Mouse (Mus musculus): ENCODE results near the gene Ccne1. TPM values are rescaled to one million over a fixed set of nuclear protein-coding genes. Genes with fewer than 3 reads are reported as not detected.

The Ccne1 gene
- total and polyA plus RNA-seq, 3 experiments: 43.7 to 109 (median 70.0) TPM

GRCm38 (mm10) chr7:38074514-38074913, 32.8 kb downstream of the Ccne1 start:
- TF ChIP-seq CTCF (conservative IDR thresholded peaks at IDR 0.05 in 1 of 2, IDR thresholded peaks at IDR 0.05 in 1 of 2; ENCODE audit: low read depth in 2 of 2, low read length in 2 of 2): no peak
- no peak for TF ChIP-seq POLR2A (IDR thresholded peaks at IDR 0.05; ENCODE audit: low read depth, low read length)
- TF ChIP-seq NELFE (IDR thresholded peaks at IDR 0.05; ENCODE audit: low read depth, low read length): no peak
- no peak for TF ChIP-seq SMC3 (IDR thresholded peaks at IDR 0.05; ENCODE audit: low read depth, low read length)
- no peak overlapping the region for H3K4me3 ChIP-seq (replicated peaks in 1 of 3; ENCODE audit: low read depth in 2 of 3, low read length in 2 of 3, poor library complexity in 1 of 3)
- H3K4me2 ChIP-seq (ENCODE audit: insufficient read depth, low read depth, poor library complexity, severe bottlenecking): no peak overlapping the region
- H3K9ac ChIP-seq (ENCODE audit: insufficient read depth, low read depth): no peak overlapping the region
- no peak for DNase-seq (ENCODE audit: extremely low read depth)
- H3K79me2 ChIP-seq (replicated peaks; ENCODE audit: control insufficient read depth, extremely low read depth, insufficient read depth, poor library complexity, severe bottlenecking): no peaks in the 10 kb centered on the region
- H3K27me3 ChIP-seq (replicated peaks): no peaks in the 10 kb centered on the region
- peaks cover 2% of the 10 kb centered on the region for H3K9me3 ChIP-seq (replicated peaks; ENCODE audit: low read length)
- in situ Hi-C loops (cut with MboI; ENCODE audit: low pct_ligation_motif_present, low pct_unique_long_range_greater_than_20kb, low sequenced_read_pairs): no loop called here
- H3K36me3 ChIP-seq (replicated peaks in 1 of 2; ENCODE audit: control insufficient read depth in 1 of 2, insufficient read depth in 1 of 2, low read length in 1 of 2): no peaks in the 10 kb centered on the region
- H3K4me1 ChIP-seq (ENCODE audit: control insufficient read depth in 1 of 2, insufficient read depth in 2 of 2): peaks cover 2 to 15% of the 10 kb centered on the region in 2 experiments; a peak in 2 of 4 replicates
- dilution Hi-C loops (cut with MboI; ENCODE audit: extremely low pct_ligation_motif_present, extremely low pct_unique_long_range_greater_than_20kb, low sequenced_read_pairs): no loop called here
- no peak overlapping the region for H3K27ac ChIP-seq (ENCODE audit: insufficient read depth, low read depth)

- in situ Hi-C loops (cut with MboI; ENCODE audit: low pct_ligation_motif_present, low pct_unique_long_range_greater_than_20kb, low sequenced_read_pairs): no loop called here
- dilution Hi-C loops (cut with MboI; ENCODE audit: extremely low pct_ligation_motif_present, extremely low pct_unique_long_range_greater_than_20kb, low sequenced_read_pairs): no loop called here
- Histone ChIP-seq H3K79me2 (replicated peaks; ENCODE audit: control insufficient read depth, extremely low read depth, insufficient read depth, poor library complexity, severe bottlenecking) (no peaks in the 10 kb centered on the region), H3K9ac (ENCODE audit: insufficient read depth, low read depth) (no peak overlapping the region), H3K4me1 (ENCODE audit: control insufficient read depth in 1 of 2, insufficient read depth in 2 of 2) (peaks cover 2 to 15% of the 10 kb centered on the region in 2 experiments; a peak in 2 of 4 replicates), H3K27ac (ENCODE audit: insufficient read depth, low read depth) (no peak overlapping the region), H3K4me3 (replicated peaks in 1 of 3; ENCODE audit: low read depth in 2 of 3, low read length in 2 of 3, poor library complexity in 1 of 3) (no peak overlapping the region), H3K9me3 (replicated peaks; ENCODE audit: low read length) (peaks cover 2% of the 10 kb centered on the region), H3K27me3 (replicated peaks) (no peaks in the 10 kb centered on the region), H3K4me2 (ENCODE audit: insufficient read depth, low read depth, poor library complexity, severe bottlenecking) (no peak overlapping the region), H3K36me3 (replicated peaks in 1 of 2; ENCODE audit: control insufficient read depth in 1 of 2, insufficient read depth in 1 of 2, low read length in 1 of 2) (no peaks in the 10 kb centered on the region)
- TF ChIP-seq MEF2A (IDR thresholded peaks at IDR 0.05; ENCODE audit: borderline replicate concordance, low read depth, low read length) (0 out of 2 replicates have a peak, but pooled peaks have one; percentile 19), RAD21 (IDR thresholded peaks at IDR 0.05; ENCODE audit: low read depth, low read length) (peak; percentile 74), TCF12 (IDR thresholded peaks at IDR 0.05; ENCODE audit: low read depth, low read length) (no peak), POLR2A (IDR thresholded peaks at IDR 0.05; ENCODE audit: low read depth, low read length) (no peak), GABPA (IDR thresholded peaks at IDR 0.05; ENCODE audit: insufficient replicate concordance, low read depth, low read length) (no peak), NELFE (IDR thresholded peaks at IDR 0.05; ENCODE audit: low read depth, low read length) (no peak), MAX (IDR thresholded peaks at IDR 0.05; ENCODE audit: low read length) (no peak), PAX5 (IDR thresholded peaks at IDR 0.05; ENCODE audit: low read length) (no peak), JUN (IDR thresholded peaks at IDR 0.05; ENCODE audit: insufficient read depth, low read depth, low read length) (no peak), TBP (conservative IDR thresholded peaks at IDR 0.05; ENCODE audit: low read depth, low read length) (no peak), CHD1 (IDR thresholded peaks at IDR 0.05; ENCODE audit: low read depth, low read length) (no peak), CTCF (conservative IDR thresholded peaks at IDR 0.05 in 1 of 2, IDR thresholded peaks at IDR 0.05 in 1 of 2; ENCODE audit: low read depth in 2 of 2, low read length in 2 of 2) (peak; percentile 58 to 83; a peak in 3 of 4 replicates), ZKSCAN1 (IDR thresholded peaks at IDR 0.05; ENCODE audit: borderline replicate concordance, low read depth, low read length) (no peak), USF1 (IDR thresholded peaks at IDR 0.05; ENCODE audit: low read depth, low read length) (no peak), BHLHE40 (IDR thresholded peaks at IDR 0.05; ENCODE audit: low read depth, low read length) (no peak), IRF4 (IDR thresholded peaks at IDR 0.05; ENCODE audit: low read depth, low read length) (peak; percentile 22; the same call in 1 of the 2 replicates), HCFC1 (IDR thresholded peaks at IDR 0.05; ENCODE audit: low read depth, low read length) (no peak), NRF1 (IDR thresholded peaks at IDR 0.05; ENCODE audit: low read depth, low read length) (no peak), CHD2 (IDR thresholded peaks at IDR 0.05; ENCODE audit: low read length) (no peak), SMC3 (IDR thresholded peaks at IDR 0.05; ENCODE audit: low read depth, low read length) (peak; percentile 83)
- peak; percentile 49 for DNase-seq (ENCODE audit: extremely low read depth)
Measured at GRCm38 (mm10) chr7:38073782-38074181, 33.6 kb downstream of the Ccne1 start.
